Mouse (Mus musculus): ENCODE measurements around the gene BC049352.

DNA sequence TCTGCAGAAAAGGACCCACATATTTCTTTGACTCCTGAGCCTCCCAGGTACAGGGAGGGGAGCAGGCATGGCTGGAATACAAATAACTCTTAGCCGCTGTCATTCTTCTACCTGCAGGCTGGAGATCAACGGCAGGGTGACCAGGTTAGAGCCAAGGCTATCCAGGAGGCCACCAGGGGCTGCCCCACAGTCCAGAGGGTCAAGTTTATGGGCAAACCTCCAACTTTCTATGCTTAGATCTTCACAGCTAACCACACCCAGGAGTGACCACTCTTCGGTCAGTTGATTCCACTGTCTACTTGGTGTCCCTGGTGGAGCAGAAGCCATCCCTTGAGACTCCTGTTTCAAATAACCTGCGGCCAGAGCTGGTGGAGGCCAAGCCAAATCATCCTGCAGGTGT lies 73.6 kb downstream of the BC049352 start:
- TF ChIP-seq POLR2A (IDR thresholded peaks at IDR 0.05; ENCODE audit: borderline replicate concordance, extremely low read depth, insufficient read depth, insufficient read length, poor library complexity, severe bottlenecking) (no peak), CTCF (IDR thresholded peaks at IDR 0.05; ENCODE audit: borderline replicate concordance, extremely low read depth, insufficient read depth, insufficient read length) (no peak)

All from brain, embryonic 14.5 days (tissue).